Mouse (Mus musculus) ES-Bruce4 (cell line): Measurements from ENCODE around the gene Sp3.

Experiments used
- CTCF ChIP-seq: IDR thresholded peaks from one replicate; pipeline ENCODE4 v1.8.1; 2011; ENCODE audit warnings: low read depth, low read length
- EP300 ChIP-seq: IDR thresholded peaks from 2 replicates; pipeline ENCODE4 v1.6.1; 2011; ENCODE audit warnings: low read depth, low read length; ENCODE audit not compliant: insufficient read depth
- POLR2A ChIP-seq: IDR thresholded peaks from one replicate; pipeline ENCODE4 v1.8.1; 2011; ENCODE audit warnings: low read length; ENCODE audit not compliant: insufficient read depth

DNA sequence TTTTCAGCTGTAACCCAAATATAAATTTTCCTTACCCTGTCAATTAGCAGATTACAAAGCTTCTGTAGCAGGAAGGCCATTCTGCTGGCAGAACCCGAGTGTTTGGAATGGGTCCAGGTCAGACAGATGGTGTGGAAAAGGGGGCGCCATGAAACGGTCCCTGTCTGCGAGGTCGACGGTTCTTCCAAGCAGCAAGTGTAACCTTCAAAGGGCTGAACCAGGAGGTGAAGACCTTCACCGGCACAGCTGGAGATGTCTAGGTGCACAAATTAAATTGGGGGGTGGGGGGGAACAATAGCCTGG, 66.8 kb downstream of the Sp3 start:
- TF ChIP-seq CTCF (no peak), POLR2A (no peak), EP300 (no peak)
